Comparison of ENCODE assay signal across 8 mouse cellular contexts in genomic region chr3:152106225-152107148, GRCm38 (mm10). TPM values are rescaled to one million over a fixed set of nuclear protein-coding genes. Genes with fewer than 3 reads are reported as not detected.
DNase-seq lines count a peak whose midpoint lies in the region; ATAC-seq and TF ChIP-seq lines count a peak whose summit lies in the region.

No protein-coding gene starts in this region.

- peak; percentile 26 for ATAC-seq in kidney, embryonic 16.5 days (ENCODE audit: low FRiP score, low TSS enrichment)
- peak; percentile 21 for ATAC-seq in heart, postnatal 0 days (ENCODE audit: insufficient read depth, low read depth)

- no peak for DNase-seq in kidney, adult 9 months
- peak; percentile 19 to 30 for DNase-seq in cerebellum, postnatal 25 days
- peak; percentile 55 for DNase-seq in heart, postnatal 0 days (ENCODE audit: low spot score)
- no peak for DNase-seq in limb, embryonic 10.5 days (ENCODE audit: low spot score)
- DNase-seq in retina, postnatal 1 day, result peak; percentile 67
- DNase-seq in gastrocnemius, postnatal 10 days, result no peak
- no peak for DNase-seq in spleen, postnatal 10 days (ENCODE audit: low spot score in 2 of 2)

- peak overlapping the region; percentile 41 for H3K4me3 ChIP-seq in kidney, embryonic 16.5 days (ENCODE audit: low read length)
- H3K4me3 ChIP-seq in heart, postnatal 0 days (ENCODE audit: low read depth, low read length), result peak overlapping the region; percentile 33
- peak overlapping the region; percentile 53 for H3K4me3 ChIP-seq in limb, embryonic 10.5 days

- H3K27ac ChIP-seq in kidney, embryonic 16.5 days (ENCODE audit: low read length), result no peak overlapping the region
- H3K27ac ChIP-seq in heart, postnatal 0 days (ENCODE audit: low read depth), result no peak overlapping the region
- no peak overlapping the region for H3K27ac ChIP-seq in limb, embryonic 10.5 days

- TF ChIP-seq EP300 in heart, postnatal 0 days (IDR thresholded peaks at IDR 0.05; ENCODE audit: low read depth), result no peak

- peaks cover 25% of the 10 kb centered on the region for H3K4me1 ChIP-seq in kidney, embryonic 16.5 days (ENCODE audit: insufficient read depth, low read length)
- H3K4me1 ChIP-seq in heart, postnatal 0 days (ENCODE audit: control insufficient read depth, insufficient read depth), result peaks cover 19% of the 10 kb centered on the region
- peaks cover 55% of the 10 kb centered on the region for H3K4me1 ChIP-seq in limb, embryonic 10.5 days

- H3K9me3 ChIP-seq in kidney, embryonic 16.5 days (ENCODE audit: low read length), result no peaks in the 10 kb centered on the region
- no peaks in the 10 kb centered on the region for H3K9me3 ChIP-seq in heart, postnatal 0 days (replicated peaks; ENCODE audit: control insufficient read depth, low read length)
- H3K9me3 ChIP-seq in limb, embryonic 10.5 days (replicated peaks), result no peaks in the 10 kb centered on the region

- H3K4me2 ChIP-seq in kidney, embryonic 16.5 days (replicated peaks; ENCODE audit: low read depth, low read length), result peak overlapping the region; percentile 61
- peak overlapping the region; percentile 56 for H3K4me2 ChIP-seq in heart, postnatal 0 days (ENCODE audit: low read depth, low read length)

- H3K36me3 ChIP-seq in kidney, embryonic 16.5 days (ENCODE audit: insufficient read depth, low read length), result no peaks in the 10 kb centered on the region
- H3K36me3 ChIP-seq in heart, postnatal 0 days (replicated peaks; ENCODE audit: control insufficient read depth, insufficient read depth, low read length), result no peaks in the 10 kb centered on the region
- H3K36me3 ChIP-seq in limb, embryonic 10.5 days, result no peaks in the 10 kb centered on the region

- peak overlapping the region; percentile 18 for H3K9ac ChIP-seq in kidney, embryonic 16.5 days (replicated peaks; ENCODE audit: low read length)
- H3K9ac ChIP-seq in heart, postnatal 0 days (replicated peaks; ENCODE audit: low read depth, low read length), result no peak overlapping the region

- 3% methylated on average over 28 of the region's 28 CpGs for WGBS in kidney, embryonic 16.5 days
- 6% methylated on average over 28 of the region's 28 CpGs for WGBS in heart, postnatal 0 days
- WGBS in limb, embryonic 10.5 days, result 2% methylated on average over 28 of the region's 28 CpGs

- no peak for TF ChIP-seq CTCF in heart, postnatal 0 days (IDR thresholded peaks at IDR 0.05; ENCODE audit: low read depth)

- H3K27me3 ChIP-seq in kidney, embryonic 16.5 days (ENCODE audit: insufficient read depth, low read length), result 0 out of 2 replicates have a peak, but pooled peaks cover 4% of the 10 kb centered on the region
- no peaks in the 10 kb centered on the region for H3K27me3 ChIP-seq in heart, postnatal 0 days (ENCODE audit: control insufficient read depth, insufficient read depth, low read length)
- peaks cover 25% of the 10 kb centered on the region for H3K27me3 ChIP-seq in limb, embryonic 10.5 days (ENCODE audit: low read depth, poor library complexity, severe bottlenecking)

RNA-seq across cellular contexts. Expression of gene Gipc2, which starts 59.5 kb away (rescaled TPM):
- polyA plus RNA-seq in kidney, embryonic 16.5 days (2015; fragmentation: Nextera tagmentation; extraction: Ambion mirVana), result 43.7 and 45.7 TPM in 2 replicates
- total RNA-seq in heart, postnatal 0 days (2014; rRNA removed; ENCODE audit: low replicate concordance), result not detected in 2 replicates
- polyA plus RNA-seq in heart, postnatal 0 days (2015; fragmentation: Nextera tagmentation; extraction: Ambion mirVana), result 3.3 and 3.6 TPM in 2 replicates
- 2.1 and 4.5 TPM in 2 replicates for polyA plus RNA-seq in limb, embryonic 10.5 days (2016; fragmentation: Nextera tagmentation; extraction: Ambion mirVana)
- total RNA-seq in gastrocnemius, postnatal 10 days (2021), result 1 to 10 TPM in 1 of 2 experiments, under 1 TPM in 1; 0.96 to 1.4 TPM

Comparison
In these comparisons a context has a peak if more than half of its experiments do, and no peak if none do; other contexts are left out.
1. DNase-seq: peak in cerebellum, postnatal 25 days (2 of 2), heart, postnatal 0 days (single experiment) and retina, postnatal 1 day (single experiment); none in kidney, adult 9 months (single experiment), limb, embryonic 10.5 days (single experiment), gastrocnemius, postnatal 10 days (single experiment) and spleen, postnatal 10 days (0 of 2).
2. Peak in every context shown above with its lines, with median percentiles within 50 percentile points of each other: H3K4me3 ChIP-seq.